Mouse (Mus musculus): Measurements from ENCODE around the gene Aqp9.

Aqp9 gene

DNA sequence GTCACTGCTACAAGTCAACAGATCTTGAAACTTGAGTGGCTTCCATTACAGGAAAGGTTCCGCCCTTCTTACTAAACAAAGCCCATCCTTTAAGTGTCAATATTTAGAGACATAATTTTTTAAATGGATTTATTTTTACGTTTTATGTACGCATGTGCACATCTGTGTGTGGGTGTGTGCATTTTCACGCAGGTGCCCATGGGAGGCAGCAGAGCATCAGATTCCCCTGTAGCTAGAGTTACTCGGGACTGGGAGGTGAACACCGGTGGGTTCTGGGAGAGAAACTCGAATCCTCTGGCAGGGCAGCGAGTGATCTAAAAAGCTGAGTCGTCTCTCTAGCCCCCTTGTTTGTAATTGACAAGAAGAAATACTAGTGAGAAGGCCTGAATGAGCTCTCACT is 5.1 kb upstream of the Aqp9 start:
- in situ Hi-C loops (cut with MboI, MseI) = no loop called here

DNA sequence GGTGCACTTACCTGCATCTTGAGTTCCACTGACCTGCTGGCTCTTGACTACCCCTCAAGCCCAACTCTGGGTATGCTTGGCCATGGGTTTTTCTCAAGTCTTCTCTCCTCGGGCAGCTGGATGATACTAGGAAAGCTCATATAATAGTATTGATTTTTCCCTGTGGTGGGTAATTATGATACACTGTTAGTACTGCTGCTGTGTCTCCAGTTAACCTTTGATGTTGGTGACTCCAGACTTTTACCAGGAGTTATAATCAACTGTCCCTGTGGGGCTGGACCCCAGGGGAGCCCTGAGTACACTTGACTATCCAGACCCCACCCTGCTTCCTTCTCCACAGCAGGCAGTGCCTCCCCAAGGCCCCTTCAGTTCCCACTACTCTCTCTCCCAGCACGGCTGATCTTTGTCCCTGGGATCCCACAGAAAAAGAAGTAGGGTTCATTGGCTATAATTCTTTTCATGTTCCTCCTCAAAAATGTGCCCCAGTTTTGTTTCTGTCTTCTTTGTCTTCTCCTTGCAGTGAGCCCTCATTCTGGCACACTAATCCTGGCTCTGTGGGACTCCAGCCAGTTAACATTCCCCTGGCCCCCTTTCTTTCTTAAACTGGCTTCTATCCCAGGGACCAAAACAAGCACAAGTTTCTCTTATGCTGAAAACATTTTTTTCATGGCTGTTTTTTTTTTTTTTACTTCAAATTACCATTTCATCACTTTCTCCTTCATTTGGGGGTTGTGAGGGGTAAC is 838 bp downstream of the Aqp9 start:
- in situ Hi-C loops (cut with MboI, MseI) = loop anchor here in 1 of 2 experiments (5.0 kb wide), 1 partner anchor 50 kb away; the partner anchor contains the start of gene Aldh1a2

DNA sequence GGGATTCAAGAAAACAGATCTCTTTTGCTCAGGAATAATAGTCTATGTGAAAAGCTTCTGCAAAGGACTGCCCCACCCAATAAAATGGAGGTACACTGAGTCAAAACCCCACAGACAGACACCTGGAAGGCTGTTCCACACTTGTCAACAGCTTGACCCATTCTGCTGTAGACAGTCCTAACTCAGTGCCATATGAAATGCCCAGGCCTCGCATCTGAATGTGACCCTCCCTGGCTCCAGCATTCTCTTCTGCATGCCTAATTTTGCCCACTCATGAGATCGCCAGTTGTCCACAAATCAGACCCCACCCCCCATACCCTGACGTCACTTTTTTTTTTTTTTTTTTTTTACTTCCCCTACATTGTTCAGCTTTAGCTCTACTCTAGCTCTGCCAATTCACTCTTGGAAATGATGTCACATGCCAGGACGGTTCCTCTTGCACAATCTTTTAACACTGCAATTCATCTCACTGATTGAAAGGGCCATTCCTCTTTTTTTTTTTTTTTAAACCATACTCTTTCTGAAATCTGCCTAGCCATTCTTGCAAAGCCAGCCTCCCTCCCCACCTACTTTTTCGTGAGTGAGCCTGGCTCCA is 1.5 kb downstream of the Aqp9 start:
- in situ Hi-C loops (cut with MboI, MseI) = loop anchor here in 1 of 2 experiments (5.0 kb wide), 1 partner anchor 50 kb away; the partner anchor contains the start of gene Aldh1a2

DNA sequence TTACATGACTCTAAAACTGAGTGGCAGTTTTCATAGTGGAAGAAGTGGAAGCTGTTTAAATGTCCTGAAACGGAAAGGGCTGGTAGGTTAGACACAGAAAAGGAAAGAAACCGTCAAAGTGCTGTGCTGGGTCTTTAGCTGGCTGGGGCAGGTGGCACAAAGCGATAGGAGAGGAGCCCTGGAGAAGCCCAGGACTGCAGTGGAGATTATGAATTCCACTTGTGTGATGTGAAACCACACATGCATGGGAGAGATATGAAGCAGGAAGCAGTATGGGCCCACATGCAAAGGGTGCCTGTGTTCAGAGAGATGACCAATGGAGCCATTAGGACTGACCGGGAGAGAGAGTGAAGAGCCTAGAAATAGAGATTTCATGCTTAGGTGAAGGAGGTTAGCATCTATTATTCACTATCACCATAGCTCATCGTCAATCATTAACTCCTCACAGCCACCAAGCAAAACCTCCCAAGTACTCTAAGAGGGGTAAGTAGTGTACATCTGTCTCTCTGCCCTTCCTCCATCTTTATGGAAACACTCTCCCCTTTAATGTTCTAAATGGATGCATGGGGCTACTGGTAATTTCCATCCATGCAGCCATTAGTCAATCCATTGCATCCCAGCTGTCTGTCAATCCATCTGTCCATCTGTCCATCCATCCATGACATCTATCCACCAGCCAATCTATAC is 2.3 kb downstream of the Aqp9 start:
- in situ Hi-C loops (cut with MboI, MseI) = loop anchor here in 1 of 2 experiments (5.0 kb wide), 1 partner anchor 51 kb away; the partner anchor contains the start of gene Aldh1a2

DNA sequence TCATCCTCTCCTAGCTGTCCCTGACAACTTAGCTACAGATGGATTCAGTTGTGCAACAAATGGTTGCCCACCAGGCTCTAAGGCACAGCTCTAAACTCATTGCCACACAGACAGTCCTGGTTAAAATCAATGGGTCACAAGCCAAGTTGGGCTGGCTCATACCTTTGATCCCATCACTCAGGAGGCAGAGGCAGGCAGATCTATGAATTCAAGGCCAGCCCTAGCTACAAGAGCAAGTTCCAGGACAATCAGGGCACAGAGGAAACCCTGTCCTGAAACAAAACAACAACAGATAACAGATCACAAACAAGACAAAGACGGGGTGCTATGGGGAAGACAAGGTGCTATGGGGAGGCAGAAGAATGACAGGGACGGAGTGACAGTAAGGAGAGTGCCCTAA is 3.0 kb downstream of the Aqp9 start:
- in situ Hi-C loops (cut with MboI, MseI) = loop anchor here in 1 of 2 experiments (5.0 kb wide), 1 partner anchor 52 kb away; the partner anchor contains the start of gene Aldh1a2

DNA sequence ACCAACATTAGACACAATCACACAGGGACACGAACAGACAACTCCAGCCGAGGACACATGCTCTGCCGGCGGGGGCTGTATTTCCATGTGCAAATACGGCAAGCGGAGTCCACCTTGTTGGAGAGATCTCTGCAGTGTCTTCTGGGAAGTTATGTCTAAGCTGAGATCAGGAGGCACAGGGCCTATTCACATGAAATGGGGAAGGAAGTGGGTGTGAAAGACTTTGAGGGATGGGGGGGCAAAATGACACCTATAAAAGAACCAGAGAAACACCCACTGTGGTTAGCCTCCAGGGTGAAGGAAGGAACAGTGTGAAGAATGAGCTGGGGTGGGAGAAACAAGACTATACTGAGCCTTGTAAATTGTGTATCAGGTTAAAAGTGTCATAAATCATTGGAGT is 3.4 kb downstream of the Aqp9 start:
- in situ Hi-C loops (cut with MboI, MseI) = loop anchor here in 1 of 2 experiments (5.0 kb wide), 1 partner anchor 52 kb away; the partner anchor contains the start of gene Aldh1a2

DNA sequence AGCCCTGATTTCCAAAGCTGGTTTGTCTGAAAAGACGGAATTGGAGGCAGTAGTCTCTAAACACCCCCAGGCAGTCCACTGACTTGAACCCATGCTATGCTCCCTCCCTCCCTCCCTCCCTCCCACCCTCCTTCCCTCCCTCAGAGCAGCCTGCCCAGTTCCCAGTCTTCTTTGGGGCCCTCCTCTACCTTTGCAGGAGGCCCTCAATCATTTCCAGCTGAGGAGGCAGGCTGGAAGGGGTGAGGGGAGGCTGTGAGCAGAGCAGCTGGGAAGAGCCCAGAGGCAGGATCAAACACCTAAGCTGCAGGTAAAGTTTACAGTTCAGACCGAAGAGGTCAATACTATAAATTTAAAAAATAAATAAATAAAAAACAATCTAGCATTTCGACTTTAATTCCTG is 4.1 kb downstream of the Aqp9 start:
- in situ Hi-C loops (cut with MboI, MseI) = no loop called here

DNA sequence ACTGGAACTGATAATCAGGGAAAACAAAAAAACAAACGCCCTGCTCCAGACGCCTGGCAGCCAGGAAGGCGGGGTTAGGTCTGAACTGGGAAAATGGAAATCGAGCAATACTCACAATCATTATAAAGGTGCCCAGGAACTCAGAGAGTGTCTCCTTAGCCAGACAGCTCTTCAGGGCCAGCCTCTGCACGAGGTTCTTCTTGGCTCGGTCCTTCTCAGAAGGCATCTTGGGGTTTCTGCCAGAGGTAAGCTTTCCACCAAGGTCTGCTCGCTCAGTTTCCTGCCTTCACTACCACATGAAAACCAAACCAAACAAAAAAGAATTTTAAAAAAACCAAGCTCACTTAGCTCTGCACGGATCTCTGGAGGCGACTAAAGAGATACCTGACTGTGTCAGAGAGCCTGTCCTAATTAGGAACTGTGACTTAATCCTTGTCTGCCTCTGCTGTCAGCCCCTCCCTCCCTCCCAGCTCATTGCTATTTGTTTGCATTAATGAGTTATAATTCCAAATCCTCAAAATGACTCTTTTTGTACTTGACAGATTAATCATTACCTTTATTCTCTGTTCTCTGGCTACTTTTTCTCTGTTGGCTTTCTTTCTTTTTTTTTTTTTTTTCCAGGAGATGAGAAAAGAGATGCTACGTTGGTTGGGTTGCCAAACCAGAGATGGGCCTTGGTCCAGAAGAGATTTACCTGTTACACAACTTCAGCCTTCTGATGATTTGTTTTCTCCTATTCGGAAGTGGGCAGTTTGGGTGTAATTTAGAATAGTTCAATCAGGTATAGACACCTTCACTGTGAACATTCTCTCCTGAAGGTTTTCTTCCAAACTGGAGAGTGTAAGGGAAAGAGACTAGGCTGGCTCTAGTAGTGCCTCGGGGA is 5.4 kb downstream of the Aqp9 start:
- in situ Hi-C loops (cut with MboI, MseI) = no loop called here

DNA sequence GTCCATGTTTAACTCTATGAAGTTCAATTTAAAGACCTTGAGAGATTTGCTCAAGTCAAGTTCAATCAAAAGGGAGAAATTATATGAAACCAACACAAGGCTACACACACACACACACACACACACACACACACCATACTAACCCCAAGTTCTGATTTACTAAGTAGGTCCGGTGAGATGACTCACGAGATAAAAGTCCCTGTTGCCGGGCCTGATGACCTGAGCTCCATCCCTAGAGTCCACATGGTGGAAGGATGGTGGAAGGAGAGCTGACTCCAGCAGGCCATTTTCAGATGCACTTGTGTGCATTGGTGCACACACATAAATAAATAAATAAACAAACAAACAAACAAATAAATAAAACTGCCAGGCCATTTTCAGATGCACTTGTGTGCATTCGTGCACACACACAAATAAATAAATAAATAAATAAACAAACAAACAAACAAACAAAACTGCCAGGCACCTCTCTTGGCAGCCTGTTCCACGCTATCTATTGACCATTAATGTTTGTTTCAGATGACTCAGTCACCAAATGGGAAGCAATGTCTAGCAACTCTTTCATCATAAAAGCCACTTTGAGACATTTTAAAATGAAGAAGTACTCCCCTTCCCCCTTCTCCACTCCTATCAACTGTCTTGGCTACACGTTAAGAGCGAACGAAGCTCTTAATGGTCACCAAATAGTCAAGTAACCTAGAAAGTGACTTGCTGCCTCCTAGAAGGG is 6.2 kb downstream of the Aqp9 start:
- in situ Hi-C loops (cut with MboI, MseI) = no loop called here

DNA sequence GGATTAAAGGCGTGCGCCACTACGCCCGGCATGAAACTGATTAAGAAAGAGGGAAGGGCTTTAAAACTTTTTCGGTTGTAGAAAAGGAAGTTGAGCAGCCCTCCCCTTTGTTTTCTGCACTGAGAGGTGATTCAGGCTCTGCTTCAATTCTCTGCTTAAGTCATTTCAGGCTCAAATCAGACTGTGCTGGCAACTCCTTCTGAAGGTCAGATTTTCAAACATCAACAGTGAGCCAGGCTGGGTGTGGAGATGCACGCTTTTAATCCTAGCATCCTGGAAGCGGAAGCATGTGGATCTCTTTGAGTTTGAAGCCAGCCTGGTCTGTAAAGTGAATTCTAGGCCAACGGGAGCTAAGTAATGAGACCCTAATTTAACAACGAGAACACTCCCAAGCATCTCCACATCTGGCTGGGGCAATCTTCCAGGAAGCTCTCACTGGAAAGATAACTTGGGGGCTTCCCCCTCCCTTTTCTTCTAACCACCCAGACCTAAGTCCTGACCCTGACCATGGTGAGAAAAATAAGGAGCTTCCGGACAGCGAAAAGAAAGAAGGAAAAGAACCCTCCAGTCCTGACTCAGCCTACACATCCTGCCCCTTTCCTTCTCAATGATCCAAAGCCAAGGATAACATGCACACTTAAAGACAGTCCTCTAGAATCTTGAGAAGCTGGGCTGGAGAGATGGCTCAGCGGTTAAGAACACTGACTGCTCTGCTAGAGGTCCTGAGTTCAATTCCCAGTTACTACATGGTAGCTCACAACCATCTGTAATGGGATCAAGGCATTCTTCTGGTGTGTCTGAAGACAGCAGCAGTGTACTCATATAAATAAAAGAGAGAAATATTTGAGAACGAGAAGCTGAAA is 7.4 kb downstream of the Aqp9 start:
- in situ Hi-C loops (cut with MboI, MseI) = no loop called here

DNA sequence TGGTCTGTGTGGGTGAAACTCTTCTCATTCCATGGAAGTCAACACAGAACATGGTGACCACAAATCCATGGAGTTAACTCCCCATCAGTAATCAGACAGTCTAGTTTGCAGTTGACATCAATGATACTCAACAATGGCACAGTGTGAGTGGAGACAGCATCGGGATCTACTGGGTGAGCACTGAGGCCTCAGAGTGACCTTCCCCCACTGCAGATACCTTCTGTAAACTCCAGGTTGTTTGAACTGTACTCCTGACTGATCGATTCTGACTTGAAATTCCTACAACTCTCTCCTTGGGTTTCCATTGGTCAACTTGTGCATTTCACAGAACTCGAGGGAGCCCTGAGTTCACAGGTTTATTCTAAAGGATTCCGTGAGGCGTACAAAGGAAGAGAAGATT is 8.8 kb downstream of the Aqp9 start:
- in situ Hi-C loops (cut with MboI, MseI) = no loop called here

DNA sequence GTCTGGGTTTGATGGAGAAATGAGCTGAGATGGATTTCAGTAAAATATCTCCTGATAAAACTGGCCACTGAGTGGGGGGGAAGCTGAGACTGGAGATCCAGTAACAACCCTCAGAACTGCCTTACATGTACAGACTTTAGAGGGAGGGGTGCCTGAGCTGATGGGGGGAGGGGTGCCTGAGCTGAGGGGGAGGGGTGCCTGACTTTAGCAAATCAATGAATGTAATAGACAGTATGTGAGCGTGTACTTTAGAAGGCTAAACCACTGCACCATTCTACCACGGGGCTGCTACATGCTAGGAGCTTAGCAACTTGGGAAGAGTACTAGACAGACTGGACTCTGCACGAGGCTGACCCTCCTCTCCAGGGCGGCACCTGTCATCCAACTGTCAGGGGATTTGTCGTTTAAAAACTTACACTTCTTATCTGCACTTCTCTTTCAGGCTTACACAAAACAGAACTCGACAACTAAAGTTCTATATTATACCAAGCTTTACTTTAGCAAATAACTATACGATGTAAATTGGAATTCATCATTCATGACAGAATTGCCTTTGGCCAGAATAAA is 9.3 kb downstream of the Aqp9 start:
- in situ Hi-C loops (cut with MboI, MseI) = no loop called here

DNA sequence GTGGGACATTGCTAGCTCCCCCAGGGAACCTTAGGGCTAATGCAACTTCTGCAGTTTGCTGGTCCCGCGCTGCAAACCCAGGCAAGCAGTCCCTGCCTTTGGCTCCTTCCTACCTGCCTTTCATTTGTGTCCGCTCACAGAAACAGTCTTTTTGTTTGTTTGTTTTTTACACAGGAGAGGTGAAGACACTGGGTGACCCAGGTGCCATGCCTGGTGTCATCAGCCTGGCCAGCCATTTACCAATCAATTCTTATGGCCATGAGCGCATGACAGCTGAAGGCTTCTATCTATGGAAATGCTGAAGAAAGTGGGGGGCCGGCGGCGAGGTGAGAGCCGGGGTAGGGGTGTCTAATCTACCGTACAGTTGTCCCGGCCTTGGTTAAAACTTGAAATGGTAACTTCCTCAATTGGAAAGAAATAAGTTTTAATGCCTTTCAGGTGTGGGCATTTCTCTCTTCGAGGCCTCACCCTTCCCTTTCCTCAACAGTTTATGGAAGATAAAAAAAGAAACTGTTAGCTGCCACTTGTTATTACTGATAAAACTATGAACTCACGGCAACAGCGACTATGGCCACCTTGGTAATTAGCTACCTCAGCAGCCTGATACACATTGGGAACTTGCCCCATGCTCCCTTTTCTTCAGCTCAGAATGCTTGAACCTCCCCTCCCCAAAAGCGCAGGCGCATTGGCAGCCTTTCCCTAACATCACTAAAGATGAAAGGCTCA is 10.4 kb downstream of the Aqp9 start:
- in situ Hi-C loops (cut with MboI, MseI) = no loop called here

DNA sequence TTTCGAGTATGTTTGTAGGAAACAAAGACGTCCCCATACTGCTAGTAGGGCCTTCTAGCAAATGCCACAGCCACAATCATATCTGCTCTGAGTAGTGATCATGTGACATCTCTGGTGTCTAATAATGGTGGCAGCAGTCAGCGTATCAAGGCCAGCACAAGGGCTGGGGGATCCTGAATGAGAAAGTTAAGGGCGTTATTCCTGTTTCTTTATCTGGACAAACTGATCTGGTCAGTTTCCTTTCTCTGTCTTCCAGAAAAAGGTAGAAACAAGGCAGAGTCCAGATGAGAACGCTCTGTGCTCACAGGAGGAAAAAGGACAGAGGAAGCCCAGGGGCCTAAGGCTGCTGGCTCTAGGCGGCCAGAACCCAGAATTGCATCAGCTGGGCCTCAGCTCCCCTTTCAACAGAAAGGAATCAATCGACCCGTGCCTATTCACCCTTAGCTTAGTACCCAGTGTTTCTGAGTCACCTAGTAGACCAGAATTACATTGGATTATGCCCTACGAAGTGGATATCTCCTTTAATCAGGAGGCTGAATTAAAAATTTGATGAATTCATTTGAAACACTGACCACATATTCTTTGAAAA is 11.9 kb downstream of the Aqp9 start:
- in situ Hi-C loops (cut with MboI, MseI) = no loop called here

DNA sequence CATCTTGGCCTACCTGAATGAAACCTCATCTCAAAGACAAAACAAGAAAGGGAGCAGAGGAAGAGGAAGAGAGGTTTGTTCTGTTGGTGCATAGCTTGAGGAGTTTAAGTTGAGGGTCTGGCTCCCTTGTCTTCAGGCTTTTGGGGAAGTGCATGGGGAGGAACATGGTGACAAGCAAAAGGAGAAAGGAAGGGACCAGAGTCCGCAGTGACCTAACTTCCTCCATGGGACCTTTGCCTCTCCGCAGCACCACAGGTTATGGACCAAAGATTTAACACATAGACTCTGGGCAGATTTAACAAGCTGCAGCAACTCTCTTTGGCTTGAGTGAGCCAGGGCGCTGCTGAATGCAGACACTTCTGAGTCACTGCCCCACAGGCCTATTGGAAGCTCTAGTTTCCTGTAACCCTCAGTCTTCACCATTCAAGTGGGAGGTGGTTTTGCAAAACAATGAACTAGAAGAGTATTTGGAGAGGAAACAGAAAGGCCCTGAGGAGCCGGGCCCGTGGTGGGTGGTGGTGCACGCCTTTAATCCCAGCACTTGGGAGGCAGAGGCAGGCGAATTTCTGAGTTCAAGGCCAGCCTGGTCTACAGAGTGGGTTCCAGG is 13.0 kb downstream of the Aqp9 start:
- in situ Hi-C loops (cut with MboI, MseI) = no loop called here

DNA sequence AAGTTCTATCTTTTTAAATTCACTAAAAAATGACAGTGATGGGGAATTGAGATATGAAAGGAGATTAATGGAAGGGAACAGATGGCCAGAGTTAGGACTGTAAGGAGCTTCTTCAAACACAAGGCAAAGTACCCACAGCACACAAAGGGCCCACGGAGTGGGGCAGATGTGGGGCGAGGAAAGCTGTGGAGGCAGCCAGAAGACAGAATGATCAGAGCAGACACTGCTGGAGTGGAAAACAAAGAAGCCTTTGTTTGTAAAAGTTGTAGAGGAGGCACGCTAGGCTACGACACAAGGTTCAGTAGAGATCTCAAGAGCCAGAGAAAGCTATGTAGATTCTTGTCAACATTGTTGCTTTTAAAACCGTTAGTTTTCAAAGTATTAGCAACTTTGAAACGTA is 17.1 kb downstream of the Aqp9 start:
- in situ Hi-C loops (cut with MboI, MseI) = no loop called here

DNA sequence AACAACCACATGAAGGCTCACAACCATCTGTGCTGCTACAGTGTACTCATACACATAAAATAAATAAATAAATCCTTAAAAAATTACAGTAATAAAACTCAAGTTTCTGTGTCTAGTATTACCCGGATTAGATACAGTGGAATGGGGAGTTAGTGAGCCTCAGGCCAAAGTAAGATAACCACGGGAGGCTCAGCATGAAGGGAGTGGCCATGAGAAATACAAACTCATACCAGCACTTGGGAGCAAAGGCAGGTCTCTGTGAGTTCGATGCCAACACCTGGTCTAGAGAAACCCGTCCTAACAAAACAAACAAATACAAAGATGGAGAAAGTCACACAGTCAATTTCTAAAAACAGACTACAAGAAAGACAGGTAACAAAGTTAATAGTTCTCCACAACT is 18.3 kb downstream of the Aqp9 start:
- in situ Hi-C loops (cut with MboI, MseI) = no loop called here

DNA sequence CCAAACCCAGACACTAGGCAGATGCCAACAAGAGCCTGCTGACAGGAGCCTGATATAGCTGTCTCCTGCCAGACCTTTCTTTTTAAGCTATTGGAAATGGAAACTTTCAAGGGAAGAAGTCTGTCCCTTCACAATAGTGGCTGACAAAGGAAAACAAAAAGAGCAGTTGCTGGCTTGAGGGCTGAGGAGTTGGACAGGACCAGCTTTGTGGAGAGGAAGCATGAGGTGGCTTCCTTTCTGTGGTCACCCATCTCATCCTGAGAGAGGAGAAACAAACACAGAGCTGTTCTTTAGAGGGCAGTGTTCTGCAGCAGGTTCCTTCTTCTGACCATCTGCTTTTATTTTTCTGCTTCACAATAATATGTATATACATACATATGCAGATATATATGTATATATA is 19.6 kb downstream of the Aqp9 start:
- in situ Hi-C loops (cut with MboI, MseI) = no loop called here
